Mouse (Mus musculus) liver, embryonic 14.5 days (tissue): ENCODE results near the gene Agpat2.

Experiments used
- CTCF ChIP-seq: IDR thresholded peaks from 2 replicates; pipeline ENCODE4 v1.5.1; 2016; ENCODE audit warnings: antibody characterized with exemption, low read depth, control low read depth
- EP300 ChIP-seq: IDR thresholded peaks from 2 replicates; pipeline ENCODE4 v1.6.1; 2016; ENCODE audit warnings: antibody characterized with exemption, low read depth

DNA sequence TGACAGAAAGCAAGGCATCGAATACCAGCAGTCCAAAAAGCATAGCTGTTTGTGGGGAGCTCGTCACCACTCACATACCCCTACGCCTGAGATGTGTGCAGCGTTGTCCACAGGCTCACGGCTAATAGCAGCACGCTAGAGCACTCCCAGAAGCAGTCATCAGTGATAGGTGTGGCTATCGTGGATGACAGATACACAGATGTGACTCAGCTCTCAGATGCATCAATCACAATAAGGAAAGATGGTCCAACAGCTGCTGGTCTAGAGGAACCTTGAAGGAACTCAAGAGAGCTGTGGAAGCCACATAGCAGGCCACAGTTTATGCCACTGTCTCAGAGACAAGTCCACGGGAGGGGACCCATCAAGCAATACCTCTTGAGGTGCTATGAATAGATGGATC, 60.4 kb downstream of the Agpat2 start:
- TF ChIP-seq EP300 (no peak), CTCF (no peak)
